Mouse (Mus musculus): ENCODE results near the gene Fli1.

Gene Fli1

DNA sequence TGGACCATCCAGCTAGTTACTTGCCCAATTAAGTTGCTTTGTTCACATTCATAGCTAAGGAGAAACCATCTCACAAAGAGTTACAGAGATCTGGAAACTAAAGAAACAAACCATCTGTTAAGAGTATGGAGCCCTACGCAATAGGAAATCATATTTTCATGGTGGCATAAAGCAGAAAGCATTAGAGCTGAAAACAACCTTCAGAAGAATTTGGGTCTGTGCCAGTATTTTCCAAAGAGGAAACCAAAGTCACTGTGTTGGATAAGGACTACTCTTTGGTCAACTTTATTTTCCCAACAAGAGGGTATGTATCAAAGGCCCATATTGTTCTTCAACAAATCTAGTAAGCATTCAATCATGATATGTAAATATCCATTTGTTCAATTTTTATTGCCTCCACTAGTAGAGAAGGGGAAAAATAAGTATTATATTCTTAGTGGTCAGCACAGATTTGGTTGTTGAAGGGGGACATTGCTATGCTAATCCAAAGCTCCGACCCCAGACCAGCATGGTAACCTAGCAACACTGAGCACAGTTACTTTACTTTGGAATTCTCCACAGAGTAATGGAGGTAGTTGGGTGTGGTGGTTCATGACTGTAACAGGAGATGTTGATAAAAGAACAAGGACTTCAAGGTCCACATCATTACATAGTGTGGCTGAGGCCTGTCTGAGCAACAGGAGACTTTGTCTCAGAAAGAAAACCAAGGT lies 20.0 kb downstream of the Fli1 start:
- DNase-seq (ENCODE audit: low read depth, low spot score) = no peak

DNA sequence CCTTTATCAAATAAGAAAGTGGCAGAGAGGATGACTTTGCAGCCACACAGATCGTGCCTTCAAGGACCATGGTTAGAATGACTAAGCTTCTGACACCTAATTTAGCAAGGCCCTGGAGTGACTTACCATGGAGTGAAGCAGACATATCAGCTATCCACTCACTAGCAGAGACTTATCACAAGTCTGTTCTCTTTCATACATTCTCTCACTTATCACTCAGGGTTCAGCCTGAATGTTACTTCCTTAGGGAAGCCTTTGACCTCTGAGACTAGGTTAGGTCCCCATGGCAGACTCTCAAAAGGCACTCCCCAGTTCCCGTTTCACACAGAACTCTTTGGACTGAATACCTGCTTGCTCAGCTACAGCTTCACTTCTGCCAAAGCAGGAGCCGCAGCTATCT lies 21.3 kb downstream of the Fli1 start:
- no peak for DNase-seq (ENCODE audit: low read depth, low spot score)

GRCm38 (mm10) chr9:32520821-32521220 lies 21.8 kb downstream of the Fli1 start:
- no peak for DNase-seq (ENCODE audit: low read depth, low spot score)

DNA sequence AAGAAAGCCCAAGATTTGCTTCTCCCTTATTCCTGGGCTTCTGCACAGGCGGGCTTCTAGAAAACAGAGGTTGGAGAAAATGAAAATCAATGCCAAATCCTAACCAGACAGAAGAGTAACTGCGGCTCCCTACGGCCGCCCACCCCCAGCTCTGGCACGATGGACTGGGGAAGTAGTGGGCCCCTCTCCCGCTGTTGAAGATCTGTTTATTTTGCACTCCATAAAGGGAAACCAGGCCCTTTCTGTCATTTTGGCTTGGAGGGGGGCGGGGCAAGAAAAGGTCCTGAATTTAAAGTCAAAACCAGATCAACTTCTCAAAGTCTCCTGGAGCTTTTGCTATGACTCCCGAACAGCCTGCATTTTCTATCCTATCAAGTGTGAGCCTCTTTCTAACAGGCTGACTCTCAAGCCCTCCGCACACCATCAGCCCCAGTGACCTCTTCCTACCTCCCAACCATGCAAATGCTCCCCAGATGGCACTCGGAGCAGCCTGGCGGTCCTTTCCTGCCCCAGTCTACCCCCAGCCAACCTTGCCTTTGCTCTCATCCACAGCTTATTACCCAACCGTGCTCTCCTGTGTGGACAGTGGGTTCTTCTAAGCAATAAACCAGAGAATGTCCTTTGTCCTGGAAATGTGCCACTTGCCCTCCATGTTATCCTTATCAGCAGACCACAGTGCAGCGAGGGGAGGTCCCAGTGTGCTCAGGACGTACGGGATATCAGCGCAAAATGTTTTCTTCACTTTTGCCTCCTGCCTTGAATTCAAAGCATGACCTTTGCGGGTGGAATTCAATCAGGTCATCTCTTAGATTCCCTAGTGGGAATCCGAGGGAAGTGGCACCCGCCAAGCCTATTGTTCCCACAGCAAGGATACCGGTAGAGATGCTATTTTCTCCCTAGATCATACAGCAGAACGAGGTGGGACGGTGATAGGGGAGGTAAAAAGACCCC lies 23.3 kb downstream of the Fli1 start:
- DNase-seq (ENCODE audit: low read depth, low spot score) = no peak

GRCm38 (mm10) chr9:32518351-32519075 lies 24.1 kb downstream of the Fli1 start:
- no peak for DNase-seq (ENCODE audit: low read depth, low spot score)

- no peak for DNase-seq (ENCODE audit: low read depth, low spot score)
These were observed 26.0 kb downstream of the Fli1 start for GRCm38 (mm10) chr9:32516691-32517090.

GRCm38 (mm10) chr9:32515894-32516686 lies 26.6 kb downstream of the Fli1 start:
- DNase-seq (ENCODE audit: low read depth, low spot score) = no peak

DNA sequence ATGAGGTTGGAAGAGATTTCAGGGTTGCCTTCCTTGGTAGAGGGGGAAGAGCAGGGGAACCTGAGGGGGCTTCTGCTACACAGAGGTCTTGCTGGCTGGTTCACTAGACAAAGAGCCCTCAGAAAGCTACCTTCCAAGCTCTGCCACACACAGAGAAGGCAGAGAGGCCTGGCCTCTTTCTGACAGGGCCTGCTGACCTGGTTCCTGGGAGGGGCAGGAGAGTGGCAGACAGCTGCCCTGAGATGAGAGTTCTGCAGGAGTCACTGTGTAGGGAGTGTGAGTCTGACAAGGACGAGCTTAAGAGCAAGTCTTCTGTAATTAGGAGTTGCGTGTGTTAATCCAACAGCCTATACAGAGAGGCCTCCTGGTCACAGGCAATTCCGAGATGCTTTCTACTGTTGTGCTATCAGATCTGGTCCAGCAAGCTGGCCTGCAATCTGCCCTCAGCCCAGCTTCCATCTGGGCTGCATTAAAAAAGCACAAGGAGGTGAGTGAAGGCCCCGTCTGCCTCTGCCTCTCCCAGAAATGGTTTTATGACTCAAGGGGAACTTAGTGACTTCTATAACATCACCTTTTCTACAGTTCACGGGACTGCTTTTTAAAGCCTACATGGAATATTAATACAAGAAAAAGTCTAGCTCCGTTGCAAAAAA lies 28.1 kb downstream of the Fli1 start:
- peak; percentile 36 for DNase-seq (ENCODE audit: low read depth, low spot score)

- no peak for DNase-seq (ENCODE audit: low read depth, low spot score)
These were observed 29.2 kb downstream of the Fli1 start for GRCm38 (mm10) chr9:32513471-32513870.

DNA sequence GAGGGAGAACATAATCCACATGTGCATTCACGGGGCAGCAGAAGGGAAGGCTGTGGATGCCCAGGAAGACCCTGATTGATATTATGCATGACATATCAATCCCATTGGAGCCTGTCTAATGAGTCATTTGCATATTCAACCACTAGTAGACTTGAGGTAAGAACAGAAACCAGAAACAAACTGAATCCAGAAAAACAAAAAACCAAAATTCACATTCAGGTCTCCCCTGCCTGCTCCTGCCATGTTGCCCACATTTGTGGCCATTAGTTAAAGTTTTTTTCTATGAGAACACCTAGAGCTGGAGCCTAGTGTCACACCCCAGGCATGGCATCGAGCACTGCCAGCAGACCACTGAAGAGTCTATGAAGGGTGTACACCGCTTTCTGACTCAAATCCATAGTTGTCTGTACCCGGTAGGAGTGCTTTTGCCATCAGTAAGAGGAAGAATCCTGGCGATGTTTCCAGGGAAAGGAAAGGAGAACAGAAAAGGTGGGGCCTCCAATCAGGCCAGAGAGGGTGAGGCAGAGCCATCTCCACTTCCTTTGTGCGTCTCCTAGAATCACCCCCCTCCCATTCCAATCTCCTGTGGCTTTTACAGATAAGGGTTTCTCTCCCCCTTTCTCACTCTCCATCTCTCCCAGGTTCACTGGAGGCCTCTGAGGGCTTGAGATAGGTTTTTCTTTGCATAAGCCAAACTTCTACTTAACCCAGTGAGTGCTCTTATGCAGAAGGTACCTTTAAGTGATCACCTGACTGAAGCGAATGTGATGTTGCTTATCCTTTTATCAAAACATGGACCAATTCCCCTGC lies 32.0 kb downstream of the Fli1 start:
- no peak for DNase-seq (ENCODE audit: low read depth, low spot score)

- no peak for DNase-seq (ENCODE audit: low read depth, low spot score)
These were observed 32.9 kb downstream of the Fli1 start for GRCm38 (mm10) chr9:32509706-32510156.

- no peak for DNase-seq (ENCODE audit: low read depth, low spot score)
These were observed 34.0 kb downstream of the Fli1 start for GRCm38 (mm10) chr9:32508648-32509047.

- DNase-seq (ENCODE audit: low read depth, low spot score) = peak; percentile 37
These were observed 34.5 kb downstream of the Fli1 start for GRCm38 (mm10) chr9:32508118-32508517.

- no peak for DNase-seq (ENCODE audit: low read depth, low spot score)
These were observed 35.5 kb downstream of the Fli1 start for GRCm38 (mm10) chr9:32506866-32507861.

DNA sequence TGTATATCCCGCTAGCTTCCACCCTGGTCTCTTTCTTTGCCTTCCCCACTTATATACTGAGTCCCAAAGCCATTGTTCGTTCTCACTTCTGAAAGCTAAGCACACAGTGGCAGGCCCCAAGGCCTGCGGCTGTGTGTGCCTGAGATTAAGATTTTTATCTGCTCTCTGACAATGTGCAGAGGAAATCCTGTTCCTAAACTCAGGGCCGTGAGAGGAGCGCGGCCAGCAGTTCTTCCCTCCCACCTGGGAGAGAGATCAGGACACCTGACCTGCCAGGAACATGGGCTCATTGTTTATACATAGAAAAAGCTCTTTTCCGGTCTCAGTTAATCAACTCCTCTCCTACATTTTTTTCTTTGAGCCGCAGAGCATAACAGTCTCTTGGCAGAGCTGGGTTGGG lies 36.5 kb downstream of the Fli1 start:
- no peak for DNase-seq (ENCODE audit: low read depth, low spot score)

DNA sequence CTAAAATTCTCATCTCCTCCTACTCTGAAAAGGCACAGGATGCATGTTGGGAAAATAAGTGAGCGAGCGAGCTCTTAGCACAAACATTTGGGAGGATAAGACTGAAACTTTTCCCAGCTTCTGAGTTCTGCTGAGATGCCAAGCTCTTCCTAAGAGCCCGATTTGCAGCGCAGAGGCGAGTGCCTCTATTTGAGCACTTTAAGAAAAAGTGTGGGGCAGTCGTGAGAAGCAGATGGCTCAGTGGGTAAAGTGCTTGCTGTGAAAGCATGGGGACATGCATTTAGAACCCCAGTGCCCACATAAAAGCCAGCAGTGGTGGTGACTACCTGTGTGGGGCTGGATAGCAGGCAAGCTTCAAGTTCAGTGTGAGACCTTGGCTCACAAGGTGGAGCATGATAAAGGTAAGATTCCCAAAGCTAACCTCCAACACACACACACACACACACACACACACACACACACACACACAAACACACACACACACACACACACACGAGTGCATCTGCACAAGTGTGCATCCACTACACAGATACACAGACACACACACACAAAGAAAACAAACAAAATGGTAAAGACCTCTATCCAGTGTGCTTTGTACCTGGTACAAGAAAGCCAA lies 37.1 kb downstream of the Fli1 start:
- DNase-seq (ENCODE audit: low read depth, low spot score) = no peak

GRCm38 (mm10) chr9:32503995-32504451 lies 38.6 kb downstream of the Fli1 start:
- DNase-seq (ENCODE audit: low read depth, low spot score) = no peak

DNA sequence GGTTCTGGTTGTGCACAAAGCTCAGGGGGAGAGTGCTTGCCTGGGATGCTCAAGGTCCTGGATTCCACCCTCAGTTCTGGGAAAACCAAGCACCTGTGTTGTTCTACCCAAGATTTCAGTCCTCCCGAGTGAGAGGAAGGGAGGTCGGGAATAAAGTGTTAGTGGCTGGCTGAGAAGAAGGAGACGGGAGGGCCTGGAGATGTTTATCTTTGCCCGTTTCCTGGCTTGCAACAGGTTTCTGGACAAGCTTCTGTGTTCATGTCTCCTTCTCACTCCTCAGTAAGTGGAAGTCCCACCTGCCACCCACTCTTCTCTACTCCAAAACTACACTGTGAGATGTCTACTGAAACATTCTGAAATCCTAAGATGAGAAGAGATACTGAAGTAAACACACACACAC lies 39.2 kb downstream of the Fli1 start:
- DNase-seq (ENCODE audit: low read depth, low spot score) = no peak
